Mouse (Mus musculus): Measurements from ENCODE around the gene Vpreb3.

Vpreb3 gene

GRCm38 (mm10) chr10:75932891-75933290 lies 10.0 kb upstream of the Vpreb3 start, which contains the start of gene Chchd10:
TSS of gene Chchd10 (plus strand) at chr10:75933130.
- DNase-seq: no peak

- no peak for DNase-seq
These were observed 7.9 kb upstream of the Vpreb3 start for GRCm38 (mm10) chr10:75934991-75935390.

GRCm38 (mm10) chr10:75935680-75936541 lies 6.9 kb upstream of the Vpreb3 start, which contains the start of gene Mmp11:
TSS of gene Mmp11 (minus strand) at chr10:75936496.
- DNase-seq: peak; percentile 60 to 72

GRCm38 (mm10) chr10:75936909-75937667 lies 5.8 kb upstream of the Vpreb3 start:
- peak in 1 of 2 experiments; percentile 27 for DNase-seq

GRCm38 (mm10) chr10:75937851-75938643 lies 4.8 kb upstream of the Vpreb3 start:
- DNase-seq: peak in 1 of 2 experiments; percentile 27

GRCm38 (mm10) chr10:75939481-75940234 lies 3.2 kb upstream of the Vpreb3 start:
- DNase-seq: no peak

- DNase-seq: no peak
These were observed 2.3 kb upstream of the Vpreb3 start, which contains the start of gene Gm867 for GRCm38 (mm10) chr10:75940520-75940919. TSS of gene Gm867 (minus strand) at chr10:75940672.

GRCm38 (mm10) chr10:75941042-75941824 lies 1.6 kb upstream of the Vpreb3 start:
- DNase-seq: no peak

GRCm38 (mm10) chr10:75944066-75944772 lies 1.4 kb downstream of the Vpreb3 start:
- no peak for DNase-seq

- DNase-seq: no peak
These were observed 2.4 kb downstream of the Vpreb3 start for GRCm38 (mm10) chr10:75945213-75945612.

- DNase-seq: no peak
These were observed 3.0 kb downstream of the Vpreb3 start for GRCm38 (mm10) chr10:75945896-75946295.

- peak in 1 of 2 experiments; percentile 36 for DNase-seq
These were observed 5.2 kb downstream of the Vpreb3 start for GRCm38 (mm10) chr10:75948079-75948478.

- DNase-seq: peak; percentile 64 to 70
These were observed 6.5 kb downstream of the Vpreb3 start for GRCm38 (mm10) chr10:75949053-75950045.

- peak; percentile 41 to 45 for DNase-seq
These were observed 7.9 kb downstream of the Vpreb3 start for GRCm38 (mm10) chr10:75950791-75951210.

- peak in 1 of 2 experiments; percentile 49 for DNase-seq
These were observed 8.7 kb downstream of the Vpreb3 start for GRCm38 (mm10) chr10:75951424-75952050.

GRCm38 (mm10) chr10:75954381-75954811 lies 11.5 kb downstream of the Vpreb3 start, which contains the start of gene Gm5134:
TSS of gene Gm5134 (plus strand) at chr10:75954514.
- no peak for DNase-seq

- DNase-seq: no peak
These were observed 31.0 kb downstream of the Vpreb3 start for GRCm38 (mm10) chr10:75973846-75974245.

- peak in 1 of 2 experiments; percentile 24 for DNase-seq
These were observed 32.4 kb downstream of the Vpreb3 start for GRCm38 (mm10) chr10:75975216-75975615.
